Mouse (Mus musculus) heart, embryonic 15.5 days (tissue): Measurements from ENCODE around the gene Olfr1269. TPM values are rescaled to one million over a fixed set of nuclear protein-coding genes. Genes with fewer than 3 reads are reported as not detected.

Experiments used
- ATAC-seq: fragments of 200-750 bp; cut with Nextera tagmentation; replicated peaks from 2 replicates; pipeline ENCODE4 v1.8.0; 2017; ENCODE audit warnings: low read depth, moderate TSS enrichment; ENCODE audit not compliant: insufficient number of reproducible peaks, insufficient read depth, low FRiP score
- H3K27ac ChIP-seq: fragments of 300-500 bp; sonication (generic); 2 replicates; pipeline ENCODE4 v1.5.1; 2015; ENCODE audit warnings: mild to moderate bottlenecking, inconsistent platforms
- H3K27me3 ChIP-seq: fragments of 300-500 bp; sonication (generic); 2 replicates; pipeline ENCODE4 v1.6.1; 2015; ENCODE audit warnings: inconsistent platforms
- H3K36me3 ChIP-seq: fragments of 300-500 bp; sonication (generic); 2 replicates; pipeline ENCODE4 v1.6.1; 2015; ENCODE audit warnings: mild to moderate bottlenecking, inconsistent platforms
- H3K4me1 ChIP-seq: fragments of 300-500 bp; sonication (generic); replicated peaks from 2 replicates; pipeline ENCODE4 v1.6.1; 2015; ENCODE audit warnings: inconsistent platforms
- H3K4me2 ChIP-seq: fragments of 300-500 bp; sonication (generic); 2 replicates; pipeline ENCODE4 v1.6.1; 2015; ENCODE audit warnings: inconsistent platforms, mild to moderate bottlenecking, moderate library complexity
- H3K4me3 ChIP-seq: fragments of 300-500 bp; sonication (generic); 2 replicates; pipeline ENCODE4 v1.5.1; 2015; ENCODE audit warnings: mild to moderate bottlenecking, inconsistent platforms
- H3K9ac ChIP-seq: fragments of 300-500 bp; sonication (generic); 2 replicates; pipeline ENCODE4 v1.6.1; 2015; ENCODE audit warnings: mild to moderate bottlenecking, inconsistent platforms
- H3K9me3 ChIP-seq: fragments of 300-500 bp; sonication (generic); replicated peaks from 2 replicates; pipeline ENCODE4 v1.6.1; 2016; ENCODE audit warnings: inconsistent platforms
- WGBS: fragments of 180-500 bp; shearing (Covaris S2); methylation state at CpG from one replicate; pipeline ENCODE4 v1.1.7; 2015; ENCODE audit warnings: mixed read lengths; 5-methylcytosine and 5-hydroxymethylcytosine counted together
- polyA plus RNA-seq: library from polyadenylated mRNA; unstranded; fragments of >200 nt; fragmentation: Nextera tagmentation; extraction: Ambion mirVana; gene quantifications from 2 replicates; pipeline ENCODE4 v1.2.1, GENCODE M21; 2015

The Olfr1269 gene
- polyA plus RNA-seq = not detected in 2 replicates

GRCm38 (mm10) chr2:90121312-90121711, at the start of gene Olfr1269:
Gene Olfr1269, minus strand, starts transcription at chr2:90121412.
- Histone ChIP-seq H3K27ac (no peak within 1 kb of the TSS), H3K9ac (no peak within 1 kb of the TSS), H3K4me3 (no peak within 1 kb of the TSS), H3K4me1 (no peaks in the 10 kb centered on the region), H3K4me2 (no peak within 1 kb of the TSS), H3K36me3 (no peaks in the 10 kb centered on the region), H3K27me3 (no peaks in the 10 kb centered on the region), H3K9me3 (no peaks in the 10 kb centered on the region; the same call in 1 of the 2 replicates)
- ATAC-seq = no peak
- WGBS = 92% methylated on average over 1 of the region's 1 CpGs

- ATAC-seq = no peak
- Histone ChIP-seq H3K9ac (no peak overlapping the region), H3K4me2 (no peak overlapping the region), H3K4me3 (no peak overlapping the region), H3K9me3 (no peaks in the 10 kb centered on the region), H3K27me3 (no peaks in the 10 kb centered on the region), H3K36me3 (no peaks in the 10 kb centered on the region), H3K27ac (no peak overlapping the region), H3K4me1 (no peaks in the 10 kb centered on the region)
- WGBS = 82% methylated on average over 9 of the region's 9 CpGs
Measured at GRCm38 (mm10) chr2:90153916-90154315, 32.7 kb upstream of the Olfr1269 start.

- no peak for ATAC-seq
- no peaks in the 10 kb centered on the region for H3K36me3 ChIP-seq
- no peaks in the 10 kb centered on the region for H3K27me3 ChIP-seq
- H3K4me3 ChIP-seq = no peak within 1 kb of the TSS
- no peak within 1 kb of the TSS for H3K4me2 ChIP-seq
- WGBS = 76% methylated on average over 3 of the region's 3 CpGs
- H3K27ac ChIP-seq = no peak within 1 kb of the TSS
- H3K9ac ChIP-seq = no peak within 1 kb of the TSS
- no peaks in the 10 kb centered on the region for H3K4me1 ChIP-seq
- no peaks in the 10 kb centered on the region for H3K9me3 ChIP-seq
Measured at GRCm38 (mm10) chr2:90152991-90153390, 31.8 kb upstream of the Olfr1269 start, which contains the start of gene Olfr1270. Gene Olfr1270, minus strand, starts transcription at chr2:90153091.

- Histone ChIP-seq H3K27me3 (no peaks in the 10 kb centered on the region), H3K4me2 (no peak within 1 kb of the TSS), H3K9ac (no peak within 1 kb of the TSS), H3K9me3 (no peaks in the 10 kb centered on the region), H3K27ac (no peak within 1 kb of the TSS), H3K4me3 (no peak within 1 kb of the TSS), H3K4me1 (no peaks in the 10 kb centered on the region), H3K36me3 (no peaks in the 10 kb centered on the region)
- no peak for ATAC-seq
Measured at GRCm38 (mm10) chr2:90142196-90142595, 21.0 kb upstream of the Olfr1269 start, which contains the start of gene Olfr32. Gene Olfr32, minus strand, starts transcription at chr2:90142296.

GRCm38 (mm10) chr2:90070065-90070464, 51.1 kb downstream of the Olfr1269 start:
- no peaks in the 10 kb centered on the region for H3K36me3 ChIP-seq
- no peaks in the 10 kb centered on the region for H3K4me1 ChIP-seq
- H3K9ac ChIP-seq = no peak overlapping the region
- 63% methylated on average over 2 of the region's 2 CpGs for WGBS
- no peaks in the 10 kb centered on the region for H3K27me3 ChIP-seq
- no peak overlapping the region for H3K4me2 ChIP-seq
- no peak overlapping the region for H3K27ac ChIP-seq
- H3K9me3 ChIP-seq = no peaks in the 10 kb centered on the region
- no peak for ATAC-seq
- no peak overlapping the region for H3K4me3 ChIP-seq

Other genes with a start within 250 kb of the Olfr1269 start
- not detected in 2 replicates for gene Olfr1257, start 243.0 kb downstream of the Olfr1269 start, polyA plus RNA-seq
- gene Olfr1258, start 194.1 kb downstream of the Olfr1269 start, polyA plus RNA-seq = not detected in 2 replicates
- not detected in 2 replicates for gene Olfr1259, start 172.7 kb downstream of the Olfr1269 start, polyA plus RNA-seq
- not detected in 2 replicates for gene Olfr1260, start 147.1 kb downstream of the Olfr1269 start, polyA plus RNA-seq
- gene Olfr1261, start 130.2 kb downstream of the Olfr1269 start, polyA plus RNA-seq = not detected in 2 replicates
- gene Olfr1262, start 121.3 kb downstream of the Olfr1269 start, polyA plus RNA-seq = not detected in 2 replicates
- not detected in 2 replicates for gene Olfr1263, start 109.3 kb downstream of the Olfr1269 start, polyA plus RNA-seq
- gene Olfr1264, start 95.8 kb downstream of the Olfr1269 start, polyA plus RNA-seq = not detected in 2 replicates
- not detected in 2 replicates for gene Olfr1265, start 86.1 kb downstream of the Olfr1269 start, polyA plus RNA-seq
- gene Olfr140, start 57.8 kb downstream of the Olfr1269 start, polyA plus RNA-seq = not detected in 2 replicates
- not detected in 2 replicates for gene Olfr32, start 20.9 kb upstream of the Olfr1269 start, polyA plus RNA-seq
- gene Olfr1270, start 31.7 kb upstream of the Olfr1269 start, polyA plus RNA-seq = not detected in 2 replicates
- gene Olfr1506, start 103.1 kb upstream of the Olfr1269 start, polyA plus RNA-seq = not detected in 2 replicates
- not detected in 2 replicates for gene Olfr142, start 136.2 kb upstream of the Olfr1269 start, polyA plus RNA-seq
- not detected in 2 replicates for gene Olfr1271, start 149.6 kb upstream of the Olfr1269 start, polyA plus RNA-seq
- gene Olfr1272, start 171.4 kb upstream of the Olfr1269 start, polyA plus RNA-seq = not detected in 2 replicates
- 0.05 TPM in 1 of 2 replicates, not detected in the other for gene Gm13769, start 200.8 kb upstream of the Olfr1269 start, polyA plus RNA-seq